Mouse (Mus musculus) NIH3T3 (cell line): ENCODE measurements around the gene Mapk11.

ENCODE experiments used
- DNase-seq: peaks from one replicate; pipeline ENCODE4 v3.0.0-alpha.2; 2012; ENCODE audit warnings: low read depth

The Mapk11 gene

DNA sequence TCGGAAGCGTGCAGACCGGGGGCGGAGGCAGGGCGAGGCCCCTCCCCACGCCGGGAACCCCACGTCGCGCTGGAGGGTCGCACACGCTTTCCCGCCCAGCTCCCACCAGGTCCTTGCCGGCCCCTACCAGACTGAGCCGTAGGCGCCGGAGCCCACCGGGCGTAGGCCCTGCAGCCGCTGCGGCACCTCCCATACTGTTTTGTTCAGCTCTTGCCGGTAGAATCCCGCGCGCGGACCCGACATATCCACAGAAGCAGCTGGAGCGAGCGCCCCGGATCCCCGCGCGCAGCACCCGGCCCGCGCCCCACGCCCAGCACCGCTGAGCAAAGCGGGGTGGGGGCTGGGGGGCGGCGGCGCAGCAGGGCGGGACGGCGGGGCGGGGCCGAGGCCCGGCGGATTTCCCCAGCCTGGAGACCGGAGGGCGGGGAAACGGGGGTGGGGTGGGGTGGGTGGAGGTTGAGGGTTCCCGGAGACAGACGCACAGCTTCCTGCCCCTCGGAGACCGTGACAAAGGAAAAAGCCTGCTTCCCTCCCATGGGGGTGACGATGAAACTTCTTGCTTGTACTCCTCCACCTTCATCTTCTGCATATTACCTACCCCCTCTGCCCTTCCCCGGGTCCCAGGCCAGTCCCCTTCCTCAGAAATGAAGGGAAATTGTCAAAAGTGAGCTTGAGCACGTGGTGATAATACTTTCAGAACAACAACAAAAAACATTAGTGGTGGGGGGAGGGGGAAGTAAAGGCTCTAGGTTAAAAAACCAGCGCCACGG, at the start of gene Mapk11:
TSS of gene Mapk11 (minus strand) at position 358 of the 770 bp plus-strand sequence.
- peak; percentile 61 for DNase-seq

- DNase-seq, result no peak
These were observed 47.6 kb upstream of the Mapk11 start for GRCm38 (mm10) chr15:89197056-89197455.

DNA sequence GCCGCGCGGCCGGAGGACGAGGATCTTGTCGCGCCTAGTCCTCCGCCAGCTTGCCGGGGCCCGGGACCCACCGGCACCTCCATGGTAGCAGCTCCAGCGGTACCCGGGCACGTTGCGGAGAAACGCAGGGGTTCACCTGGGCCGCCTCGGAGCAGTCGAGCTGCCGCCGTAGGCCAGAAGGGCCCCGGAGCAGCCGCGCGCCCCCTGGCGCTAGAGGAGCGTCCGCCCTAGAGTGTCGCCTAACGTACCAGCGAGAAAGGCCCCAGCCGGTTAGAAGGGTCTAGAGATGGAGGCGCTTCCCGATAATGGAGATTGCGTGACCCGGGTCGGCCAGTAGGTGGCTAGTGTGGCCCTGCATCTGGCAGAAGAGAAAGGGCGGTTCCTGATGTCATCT, 46.9 kb upstream of the Mapk11 start, which contains the start of gene Dennd6b:
TSS of gene Dennd6b (minus strand) at position 184 of the 394 bp plus-strand sequence.
- DNase-seq, result peak; percentile 98

DNA sequence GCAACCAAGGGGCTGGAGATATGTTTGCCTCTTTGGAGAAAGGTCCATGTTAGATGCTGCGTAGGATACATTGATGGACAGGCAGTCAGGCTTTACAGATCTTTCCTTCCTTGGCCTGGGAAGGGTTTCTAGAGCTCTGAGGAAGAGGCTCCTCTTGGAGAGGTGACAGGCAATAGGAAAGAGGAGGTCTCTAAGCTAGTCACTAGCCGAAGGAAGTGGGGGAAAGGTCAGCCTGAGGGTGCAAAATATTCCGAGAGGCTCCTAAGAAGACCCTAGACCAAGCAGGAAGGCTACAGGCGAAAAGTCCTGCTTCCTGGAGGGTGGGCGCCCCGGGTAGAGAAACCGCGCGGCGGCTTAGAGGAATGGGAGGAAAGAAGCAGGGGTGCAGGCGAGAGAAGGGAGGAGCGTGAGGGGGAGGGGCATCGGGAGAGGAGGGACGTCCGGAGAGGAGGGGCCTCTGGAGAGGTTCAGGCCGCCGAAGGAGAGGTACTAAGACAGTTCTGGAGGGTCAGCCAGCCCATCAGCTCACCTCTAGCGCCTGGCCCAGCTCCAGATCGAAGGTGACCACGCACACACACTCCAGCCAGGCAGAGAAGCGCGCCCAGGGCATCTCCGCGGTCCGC, 46.4 kb upstream of the Mapk11 start:
- DNase-seq, result peak; percentile 94

DNA sequence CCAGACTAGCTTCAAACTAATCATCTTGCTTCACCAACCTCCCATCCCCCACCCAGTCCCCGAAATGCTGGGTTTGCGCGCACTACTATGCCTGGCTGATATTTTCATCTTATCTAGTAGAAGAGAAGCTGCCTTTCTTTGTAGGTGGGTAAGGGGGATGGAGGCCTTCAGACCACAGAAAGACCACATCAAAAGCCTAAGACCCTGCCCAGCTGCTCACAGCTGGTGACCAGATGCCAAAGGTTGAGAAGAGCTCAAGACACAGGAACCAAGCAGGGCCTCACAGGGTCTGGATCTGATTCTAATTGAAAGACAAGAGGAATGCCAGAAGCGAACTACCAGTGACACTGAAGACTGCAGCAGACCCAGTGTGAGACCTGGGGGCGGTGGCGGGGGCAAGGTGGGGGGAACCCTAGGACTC, 45.8 kb upstream of the Mapk11 start:
- DNase-seq, result peak; percentile 57

DNA sequence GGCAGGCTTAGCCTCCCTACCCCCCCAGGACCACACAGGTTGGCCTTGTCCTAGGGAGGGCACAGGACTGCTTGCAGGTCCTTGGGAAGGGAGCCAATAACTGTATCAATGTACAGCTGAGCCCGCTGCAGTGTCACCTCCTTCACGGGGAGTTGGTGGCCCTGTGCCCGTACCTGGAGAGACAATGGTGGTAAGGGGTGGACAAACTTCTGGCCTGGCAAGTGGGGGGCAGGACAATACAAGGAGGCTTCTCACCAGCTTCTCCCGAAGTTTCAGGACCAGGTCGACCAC, 35.5 kb upstream of the Mapk11 start:
- no peak for DNase-seq

- no peak for DNase-seq
These were observed 34.9 kb upstream of the Mapk11 start for GRCm38 (mm10) chr15:89184141-89184936.

GRCm38 (mm10) chr15:89182842-89183241, 33.4 kb upstream of the Mapk11 start:
- DNase-seq, result no peak

DNA sequence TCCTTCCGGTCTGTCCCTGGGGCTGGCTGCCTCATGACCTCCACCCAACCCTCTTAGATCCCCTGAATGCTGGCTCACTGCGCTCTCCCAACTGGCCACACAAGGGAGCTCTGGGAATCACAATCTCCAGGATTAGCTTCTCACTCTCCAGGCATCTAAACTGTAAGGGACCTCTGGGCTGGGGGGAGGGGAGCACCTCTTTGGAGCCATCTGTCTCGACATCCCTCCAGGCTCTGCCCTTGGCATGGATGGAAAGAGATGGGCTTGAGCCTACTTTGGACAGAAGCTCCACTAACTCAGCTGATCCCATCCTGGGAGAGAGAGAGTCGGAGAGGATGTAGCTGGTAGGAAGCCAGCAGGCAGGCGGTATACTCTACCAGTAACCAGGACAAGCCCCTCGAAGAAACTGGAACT, 32.9 kb upstream of the Mapk11 start:
- DNase-seq, result peak; percentile 67

DNA sequence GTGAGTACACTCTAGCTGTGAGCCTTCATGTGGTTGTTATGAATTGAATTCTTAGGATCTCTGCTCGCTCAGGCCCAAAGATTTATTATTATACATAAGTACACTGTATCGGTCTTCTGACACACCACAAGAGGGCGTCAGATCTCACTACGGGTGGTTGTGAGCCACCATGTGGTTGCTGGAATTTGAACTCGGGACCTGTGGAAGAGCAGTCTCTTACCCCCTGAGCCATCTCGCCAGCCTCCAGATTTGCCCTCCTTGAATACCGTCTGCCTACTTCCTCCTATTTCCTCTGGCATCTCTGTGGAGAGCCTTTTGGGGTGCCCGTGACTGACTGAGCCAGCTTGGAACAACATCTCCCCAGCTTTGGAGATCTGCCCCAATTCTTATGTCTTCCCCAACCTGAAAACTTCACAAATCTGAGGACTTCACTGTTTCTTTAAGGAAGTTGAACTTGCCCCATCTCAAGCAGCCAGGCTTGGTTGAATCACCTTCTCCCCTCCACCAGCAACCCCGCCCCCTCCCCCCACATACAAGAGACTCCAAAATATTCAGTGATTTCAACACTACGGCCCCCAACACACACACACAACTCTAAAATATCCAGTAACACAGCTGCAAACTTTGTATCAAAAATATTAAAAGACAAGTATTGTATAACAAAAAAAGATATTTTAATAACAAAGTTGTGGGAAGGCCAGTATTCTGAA, 32.3 kb upstream of the Mapk11 start:
- DNase-seq, result peak; percentile 52

DNA sequence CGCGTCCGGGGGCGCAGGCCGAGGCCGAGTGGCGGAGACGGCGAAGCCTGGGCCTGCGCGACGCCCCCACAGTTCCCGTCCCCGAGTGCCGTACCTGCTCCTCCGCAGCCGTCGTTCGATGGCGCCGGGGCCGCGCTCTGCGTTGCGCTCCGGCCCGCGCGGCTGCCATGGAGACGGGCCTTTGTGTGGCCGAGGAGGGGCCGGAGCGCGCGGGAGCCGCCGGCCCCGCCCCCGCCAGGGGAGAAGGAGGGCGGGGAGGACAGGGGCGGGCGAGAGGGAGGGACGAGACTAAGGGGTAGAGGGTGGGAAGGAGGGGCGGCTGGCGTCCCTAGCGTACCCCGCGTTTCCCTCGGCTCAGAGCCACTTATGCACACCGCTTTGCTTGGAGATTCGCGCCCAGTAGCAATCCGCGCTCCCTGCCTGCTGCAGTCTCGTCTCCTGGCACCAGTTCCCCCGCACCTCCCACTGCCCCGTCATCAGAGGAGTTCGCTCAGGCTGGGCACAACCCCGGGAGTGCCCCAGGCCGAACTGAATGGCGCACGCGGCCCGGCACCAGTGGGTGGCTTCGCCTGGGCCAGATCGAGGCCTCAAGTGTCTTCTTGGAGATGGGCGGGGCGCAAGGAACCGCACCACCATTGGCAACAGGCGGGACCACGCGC, 31.3 kb upstream of the Mapk11 start, which contains the start of gene Plxnb2:
TSS of gene Plxnb2 (minus strand) at position 218 of the 659 bp plus-strand sequence.
- peak; percentile 94 for DNase-seq

- DNase-seq, result no peak
These were observed 30.7 kb upstream of the Mapk11 start for GRCm38 (mm10) chr15:89180081-89180541.

DNA sequence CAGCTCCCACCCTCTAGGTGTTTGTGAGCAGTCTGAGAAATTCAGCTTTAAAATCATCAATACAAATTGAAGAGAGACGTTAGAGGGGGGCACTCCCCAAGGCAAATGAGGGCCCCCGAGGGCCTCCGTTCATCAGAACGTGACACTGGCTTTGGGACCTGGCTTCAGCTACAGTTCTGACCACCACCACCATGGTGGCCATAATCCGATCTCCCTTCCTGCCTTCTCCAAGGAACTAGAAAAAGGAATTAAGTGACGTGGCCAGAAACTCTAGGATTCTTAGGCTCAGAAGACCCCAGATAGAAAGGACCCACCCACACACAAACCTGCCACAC, 30.2 kb upstream of the Mapk11 start:
- peak; percentile 17 for DNase-seq

GRCm38 (mm10) chr15:89178954-89179629, 29.7 kb upstream of the Mapk11 start:
- DNase-seq, result peak; percentile 89

DNA sequence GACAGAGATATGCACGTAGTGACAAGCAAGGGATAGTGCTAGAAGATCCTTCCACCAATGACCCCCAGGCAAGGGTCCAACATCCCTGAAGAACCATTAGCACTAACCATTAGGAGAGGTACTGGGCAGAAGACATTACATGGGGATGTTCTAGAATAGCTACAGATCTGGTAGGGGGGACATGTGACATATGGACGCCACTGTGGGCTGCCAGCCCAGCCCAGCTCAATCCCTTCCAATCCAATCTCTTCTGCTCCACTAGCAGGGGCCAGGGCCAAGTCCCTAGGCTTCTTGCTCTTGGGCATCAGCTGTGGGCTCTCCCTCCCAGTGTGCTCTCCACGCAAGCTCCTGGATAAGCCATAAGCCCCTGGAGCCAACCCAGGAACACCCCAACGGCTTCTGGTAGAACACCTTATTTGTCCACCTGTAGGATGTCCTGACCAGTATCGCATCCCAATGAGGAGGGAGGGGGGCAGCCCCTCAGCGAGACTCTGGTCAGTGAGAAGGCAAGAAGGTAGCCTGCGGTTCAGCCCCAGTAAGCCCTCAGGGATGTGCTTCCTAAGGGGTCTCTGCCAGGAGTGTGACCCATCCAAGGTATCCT, 28.9 kb upstream of the Mapk11 start:
- DNase-seq, result no peak

DNA sequence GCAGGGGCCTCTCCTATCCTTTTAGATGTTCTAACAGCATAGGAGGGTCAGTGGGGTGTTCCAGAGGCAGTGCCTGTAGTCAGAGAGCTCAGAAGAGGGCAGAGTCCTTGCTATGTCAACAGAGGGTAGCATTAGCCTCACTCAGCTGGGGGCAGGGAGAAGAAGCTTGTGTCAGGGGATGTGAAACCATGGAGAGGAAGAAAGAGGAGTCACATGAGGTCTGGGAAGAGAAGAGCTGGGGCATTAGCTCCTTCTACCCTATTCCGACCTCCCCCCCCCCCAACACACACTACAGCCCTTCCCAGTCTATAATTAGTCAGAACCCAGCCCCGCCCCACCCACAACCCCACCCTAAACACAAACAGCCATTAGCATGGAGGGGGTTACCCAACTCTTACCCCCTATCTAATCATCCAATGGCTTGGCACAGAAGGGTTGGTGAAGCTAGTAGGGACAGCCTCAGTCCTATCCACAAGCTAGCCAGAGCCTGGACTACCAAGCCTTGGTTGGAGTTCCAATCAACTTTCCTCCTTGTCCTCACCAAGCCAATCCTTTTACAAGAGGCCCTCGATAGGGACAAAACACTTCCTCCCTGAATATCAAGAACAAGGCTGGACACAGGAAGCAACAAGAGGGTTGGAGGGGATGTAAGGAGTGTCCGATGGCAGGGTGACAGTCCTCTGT, 28.3 kb upstream of the Mapk11 start:
- no peak for DNase-seq

GRCm38 (mm10) chr15:89177121-89177520, 27.7 kb upstream of the Mapk11 start:
- DNase-seq, result peak; percentile 53

- DNase-seq, result no peak
These were observed 26.2 kb upstream of the Mapk11 start for GRCm38 (mm10) chr15:89175411-89176155.

GRCm38 (mm10) chr15:89174889-89175339, 25.5 kb upstream of the Mapk11 start:
- no peak for DNase-seq
